ENCODE assay signal across 8 mouse cellular contexts in the genomic region with DNA sequence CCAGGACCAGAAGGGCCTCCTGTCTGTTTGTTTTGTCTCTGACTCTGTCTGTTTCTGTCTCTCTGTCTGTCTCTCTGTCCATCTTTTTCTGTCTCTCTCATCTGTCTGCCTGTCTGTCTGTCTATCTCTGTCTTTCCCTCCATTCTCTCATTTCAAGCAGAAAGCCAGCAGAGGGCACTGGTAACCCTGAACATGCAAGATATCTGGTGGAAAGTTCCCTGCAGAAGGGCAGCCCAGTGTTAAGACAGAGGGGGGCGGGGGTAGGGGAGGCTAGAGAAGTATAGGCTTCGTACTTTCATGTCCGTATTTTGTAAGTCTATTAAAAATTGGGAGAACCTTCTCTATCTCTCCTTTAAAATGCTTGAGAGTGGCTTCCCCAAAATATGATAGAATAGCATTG.
DNase-seq lines count a peak whose midpoint lies in the region; ATAC-seq and TF ChIP-seq lines count a peak whose summit lies in the region.

No protein-coding gene starts in this region.

- no peaks in the 10 kb centered on the region for H3K36me3 ChIP-seq in heart, postnatal 0 days (replicated peaks; ENCODE audit: control insufficient read depth, insufficient read depth, low read length)
- no peaks in the 10 kb centered on the region for H3K36me3 ChIP-seq in heart, embryonic 10.5 days
- no peaks in the 10 kb centered on the region for H3K36me3 ChIP-seq in forebrain, embryonic 14.5 days (ENCODE audit: control insufficient read depth, insufficient read depth, low read length)
- H3K36me3 ChIP-seq in midbrain, embryonic 12.5 days = no peaks in the 10 kb centered on the region

- peak; percentile 80 for TF ChIP-seq CTCF in heart, postnatal 0 days (IDR thresholded peaks at IDR 0.05; ENCODE audit: low read depth)

- no peak overlapping the region for H3K27ac ChIP-seq in heart, postnatal 0 days (ENCODE audit: low read depth)
- no peak overlapping the region for H3K27ac ChIP-seq in heart, embryonic 10.5 days
- H3K27ac ChIP-seq in forebrain, embryonic 14.5 days (ENCODE audit: low read depth, low read length) = no peak overlapping the region
- H3K27ac ChIP-seq in midbrain, embryonic 12.5 days (replicated peaks) = no peak overlapping the region

- TF ChIP-seq EP300 in heart, postnatal 0 days (IDR thresholded peaks at IDR 0.05; ENCODE audit: low read depth) = no peak

- no peak overlapping the region for H3K4me2 ChIP-seq in heart, postnatal 0 days (ENCODE audit: low read depth, low read length)
- no peak overlapping the region for H3K4me2 ChIP-seq in forebrain, embryonic 14.5 days (ENCODE audit: low read length)
- no peak overlapping the region for H3K4me2 ChIP-seq in midbrain, embryonic 12.5 days (replicated peaks)

- no peaks in the 10 kb centered on the region for H3K27me3 ChIP-seq in heart, postnatal 0 days (ENCODE audit: control insufficient read depth, insufficient read depth, low read length)
- H3K27me3 ChIP-seq in heart, embryonic 10.5 days (ENCODE audit: insufficient read depth, poor library complexity, severe bottlenecking) = no peaks in the 10 kb centered on the region
- no peaks in the 10 kb centered on the region for H3K27me3 ChIP-seq in forebrain, embryonic 14.5 days (replicated peaks; ENCODE audit: control insufficient read depth, insufficient read depth, low read length)
- no peaks in the 10 kb centered on the region for H3K27me3 ChIP-seq in midbrain, embryonic 12.5 days

- no peaks in the 10 kb centered on the region for H3K4me1 ChIP-seq in heart, postnatal 0 days (ENCODE audit: control insufficient read depth, insufficient read depth)
- H3K4me1 ChIP-seq in heart, embryonic 10.5 days = no peaks in the 10 kb centered on the region
- H3K4me1 ChIP-seq in forebrain, embryonic 14.5 days (ENCODE audit: control insufficient read depth, insufficient read depth, low read length) = peaks cover 6% of the 10 kb centered on the region; the same call in 1 of the 2 replicates
- H3K4me1 ChIP-seq in midbrain, embryonic 12.5 days = peaks cover 6% of the 10 kb centered on the region; the same call in 1 of the 2 replicates

- H3K9me3 ChIP-seq in heart, postnatal 0 days (replicated peaks; ENCODE audit: control insufficient read depth, low read length) = no peaks in the 10 kb centered on the region
- H3K9me3 ChIP-seq in heart, embryonic 10.5 days = no peaks in the 10 kb centered on the region
- no peaks in the 10 kb centered on the region for H3K9me3 ChIP-seq in forebrain, embryonic 14.5 days (replicated peaks; ENCODE audit: control insufficient read depth, low read length)
- no peaks in the 10 kb centered on the region for H3K9me3 ChIP-seq in midbrain, embryonic 12.5 days

- DNase-seq in heart, postnatal 0 days (ENCODE audit: low spot score) = peak; percentile 22
- DNase-seq in heart, embryonic 10.5 days (ENCODE audit: low spot score) = no peak
- DNase-seq in CD4-positive helper T cell, adult 2 months (ENCODE audit: low read depth, low spot score) = peak; percentile 14
- peak; percentile 79 for DNase-seq in brain, adult 2 months (ENCODE audit: low read depth, low spot score)
- DNase-seq in forebrain, embryonic 14.5 days (ENCODE audit: low spot score) = peak; percentile 75
- peak; percentile 44 to 68 for DNase-seq in layer of hippocampus, postnatal 10 days (ENCODE audit: low spot score in 2 of 2)
- peak; percentile 86 for DNase-seq in thymus, postnatal 14 days

- WGBS in heart, postnatal 0 days = 36% methylated on average over 3 of the region's 3 CpGs
- 45% methylated on average over 3 of the region's 3 CpGs for WGBS in heart, embryonic 10.5 days
- 15% methylated on average over 3 of the region's 3 CpGs for WGBS in forebrain, embryonic 14.5 days
- WGBS in midbrain, embryonic 12.5 days = 47% methylated on average over 3 of the region's 3 CpGs

- peak; percentile 47; the same call in 1 of the 2 replicates for ATAC-seq in heart, postnatal 0 days (ENCODE audit: insufficient read depth, low read depth)
- peak; percentile 71 for ATAC-seq in forebrain, embryonic 14.5 days
- peak; percentile 66; the same call in 1 of the 2 replicates for ATAC-seq in midbrain, embryonic 12.5 days (ENCODE audit: low FRiP score, low read depth)

- H3K4me3 ChIP-seq in heart, postnatal 0 days (ENCODE audit: low read depth, low read length) = no peak overlapping the region
- H3K4me3 ChIP-seq in heart, embryonic 10.5 days = no peak overlapping the region
- H3K4me3 ChIP-seq in forebrain, embryonic 14.5 days (ENCODE audit: low read depth, low read length) = no peak overlapping the region
- H3K4me3 ChIP-seq in midbrain, embryonic 12.5 days = no peak overlapping the region

- no peak overlapping the region for H3K9ac ChIP-seq in heart, postnatal 0 days (replicated peaks; ENCODE audit: low read depth, low read length)
- no peak overlapping the region for H3K9ac ChIP-seq in forebrain, embryonic 14.5 days (ENCODE audit: low read length)
- H3K9ac ChIP-seq in midbrain, embryonic 12.5 days (replicated peaks) = no peak overlapping the region
